Mouse (Mus musculus): ENCODE measurements at regions not wholly inside any gene's neighbourhood (a gene's known extent, or its start where the extent isn't known, plus 50 kb on each side); places are given as distances from the start of the nearest gene placed in this dataset.

DNA sequence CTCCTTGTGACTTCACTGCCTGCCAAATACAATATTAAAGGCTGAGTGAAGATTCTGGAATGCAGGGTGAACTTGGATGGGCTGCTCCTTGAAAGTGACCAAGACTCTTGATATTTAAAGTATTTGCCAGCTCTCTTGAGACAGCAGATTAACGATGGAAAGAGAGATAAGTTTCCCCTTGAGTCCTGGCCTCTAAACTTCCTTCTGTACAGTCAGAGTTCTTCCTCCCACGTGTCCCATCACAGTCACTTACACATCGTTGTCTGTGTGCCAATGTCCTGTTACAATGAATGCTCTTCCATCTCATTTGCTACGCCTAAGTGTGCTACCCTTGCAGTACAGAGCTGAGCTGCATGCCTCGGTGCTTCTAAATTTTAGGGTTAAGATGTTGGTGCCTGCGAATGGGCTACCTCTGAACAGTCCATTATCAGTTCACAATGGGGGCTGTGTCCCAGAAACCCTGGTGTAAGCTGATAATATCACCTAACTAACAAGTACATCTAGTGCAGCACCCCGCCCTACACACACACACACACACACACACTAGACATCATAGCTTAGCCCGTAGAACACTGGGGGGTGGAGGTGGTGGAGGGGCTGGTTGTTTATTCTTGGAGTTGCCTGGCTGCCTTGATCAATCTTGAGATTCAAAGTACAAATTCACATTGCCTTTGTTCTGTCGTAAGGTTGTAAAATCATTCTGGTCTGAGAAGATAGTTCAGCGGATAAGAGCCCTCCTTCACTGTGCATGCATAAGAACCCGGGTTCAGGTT lies 207.9 kb upstream of the Pgrmc2 start:
- no peak overlapping the region for H3K9ac ChIP-seq (ENCODE audit: low read depth, low read length)
- H3K9me3 ChIP-seq (replicated peaks; ENCODE audit: control insufficient read depth, low read length): no peaks in the 10 kb centered on the region
- no peak overlapping the region for H3K4me3 ChIP-seq (ENCODE audit: low read depth, low read length)
- H3K4me1 ChIP-seq (ENCODE audit: control insufficient read depth, low read depth, low read length): no peaks in the 10 kb centered on the region
- no peaks in the 10 kb centered on the region for H3K27me3 ChIP-seq (ENCODE audit: control insufficient read depth, insufficient read depth, low read depth, low read length)
- no peak overlapping the region for H3K4me2 ChIP-seq (ENCODE audit: low read depth, low read length)
- 62% methylated on average over 11 of the region's 11 CpGs for WGBS (ENCODE audit: insufficient replicate concordance)
- H3K27ac ChIP-seq (ENCODE audit: low read length): no peak overlapping the region
- ATAC-seq (ENCODE audit: low read depth): no peak
- H3K36me3 ChIP-seq (ENCODE audit: control insufficient read depth, insufficient read depth): no peaks in the 10 kb centered on the region

DNA sequence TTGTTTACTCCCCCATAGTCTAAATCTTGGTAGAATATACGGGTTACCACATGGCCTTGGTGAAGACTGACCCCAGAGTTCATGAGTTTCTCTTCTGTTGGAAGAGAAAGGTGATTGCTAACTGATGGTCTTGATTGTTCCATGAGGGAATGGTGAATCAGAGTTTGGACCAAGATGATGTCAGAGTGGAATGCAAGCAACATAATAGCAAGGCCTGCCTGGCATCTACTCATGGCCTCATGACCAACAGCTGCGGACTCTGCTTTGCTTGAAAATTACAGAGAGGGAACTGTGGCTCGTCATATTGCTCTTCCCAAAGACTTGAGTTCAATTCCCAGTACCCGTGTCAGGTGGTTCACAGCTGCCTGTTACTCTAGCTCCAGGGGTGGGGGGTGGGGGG lies 205.9 kb upstream of the Pgrmc2 start:
- Histone ChIP-seq H3K9ac (ENCODE audit: low read depth, low read length) (no peak overlapping the region), H3K27ac (ENCODE audit: low read length) (no peak overlapping the region), H3K27me3 (ENCODE audit: control insufficient read depth, insufficient read depth, low read depth, low read length) (no peaks in the 10 kb centered on the region), H3K36me3 (ENCODE audit: control insufficient read depth, insufficient read depth) (no peaks in the 10 kb centered on the region), H3K4me2 (ENCODE audit: low read depth, low read length) (no peak overlapping the region), H3K4me3 (ENCODE audit: low read depth, low read length) (no peak overlapping the region), H3K4me1 (ENCODE audit: control insufficient read depth, low read depth, low read length) (no peaks in the 10 kb centered on the region), H3K9me3 (replicated peaks; ENCODE audit: control insufficient read depth, low read length) (no peaks in the 10 kb centered on the region)
- no peak for ATAC-seq (ENCODE audit: low read depth)
- WGBS (ENCODE audit: insufficient replicate concordance): 59% methylated on average over 4 of the region's 4 CpGs

- Histone ChIP-seq H3K27ac (ENCODE audit: low read length) (no peak overlapping the region), H3K4me2 (ENCODE audit: low read depth, low read length) (no peak overlapping the region), H3K4me3 (ENCODE audit: low read depth, low read length) (no peak overlapping the region), H3K27me3 (ENCODE audit: control insufficient read depth, insufficient read depth, low read depth, low read length) (no peaks in the 10 kb centered on the region), H3K9me3 (replicated peaks; ENCODE audit: control insufficient read depth, low read length) (no peaks in the 10 kb centered on the region), H3K9ac (ENCODE audit: low read depth, low read length) (no peak overlapping the region), H3K4me1 (ENCODE audit: control insufficient read depth, low read depth, low read length) (no peaks in the 10 kb centered on the region), H3K36me3 (ENCODE audit: control insufficient read depth, insufficient read depth) (no peaks in the 10 kb centered on the region)
- 70% methylated on average over 4 of the region's 4 CpGs for WGBS (ENCODE audit: insufficient replicate concordance)
- ATAC-seq (ENCODE audit: low read depth): no peak
These were observed 205.2 kb upstream of the Pgrmc2 start for GRCm38 (mm10) chr3:41288066-41288465.

DNA sequence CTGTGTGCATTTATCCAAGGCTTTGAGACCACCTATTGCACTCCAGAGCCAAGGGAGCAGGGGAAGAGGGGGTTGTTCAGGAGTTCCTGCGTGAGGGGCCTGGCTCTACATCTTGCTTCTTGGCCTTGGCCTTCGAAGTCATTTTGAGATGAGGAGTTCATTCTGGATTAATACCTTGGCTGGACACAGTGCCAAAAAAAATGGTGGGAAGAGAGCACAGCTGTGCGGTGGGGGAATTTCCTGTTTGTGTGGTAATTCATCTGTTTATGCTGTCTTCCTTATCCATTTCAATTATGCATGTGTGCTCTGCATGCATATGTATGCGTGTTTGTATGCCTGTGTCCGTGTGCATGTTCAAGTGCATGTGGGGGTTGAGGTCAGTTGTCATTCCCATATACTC lies 202.5 kb upstream of the Pgrmc2 start:
- WGBS (ENCODE audit: insufficient replicate concordance): 61% methylated on average over 5 of the region's 5 CpGs
- Histone ChIP-seq H3K27me3 (ENCODE audit: control insufficient read depth, insufficient read depth, low read depth, low read length) (no peaks in the 10 kb centered on the region), H3K4me2 (ENCODE audit: low read depth, low read length) (no peak overlapping the region), H3K4me1 (ENCODE audit: control insufficient read depth, low read depth, low read length) (no peaks in the 10 kb centered on the region), H3K4me3 (ENCODE audit: low read depth, low read length) (no peak overlapping the region), H3K36me3 (ENCODE audit: control insufficient read depth, insufficient read depth) (no peaks in the 10 kb centered on the region), H3K9ac (ENCODE audit: low read depth, low read length) (no peak overlapping the region), H3K27ac (ENCODE audit: low read length) (no peak overlapping the region), H3K9me3 (replicated peaks; ENCODE audit: control insufficient read depth, low read length) (no peaks in the 10 kb centered on the region)
- no peak for ATAC-seq (ENCODE audit: low read depth)

GRCm38 (mm10) chr3:41284897-41285296 lies 202.1 kb upstream of the Pgrmc2 start:
- H3K9me3 ChIP-seq (replicated peaks; ENCODE audit: control insufficient read depth, low read length): no peaks in the 10 kb centered on the region
- peak; percentile 61 for ATAC-seq (ENCODE audit: low read depth)
- no peak overlapping the region for H3K4me3 ChIP-seq (ENCODE audit: low read depth, low read length)
- H3K27me3 ChIP-seq (ENCODE audit: control insufficient read depth, insufficient read depth, low read depth, low read length): no peaks in the 10 kb centered on the region
- no peaks in the 10 kb centered on the region for H3K36me3 ChIP-seq (ENCODE audit: control insufficient read depth, insufficient read depth)
- H3K9ac ChIP-seq (ENCODE audit: low read depth, low read length): no peak overlapping the region
- H3K4me1 ChIP-seq (ENCODE audit: control insufficient read depth, low read depth, low read length): no peaks in the 10 kb centered on the region
- H3K4me2 ChIP-seq (ENCODE audit: low read depth, low read length): no peak overlapping the region
- no peak overlapping the region for H3K27ac ChIP-seq (ENCODE audit: low read length)
- 11% methylated on average over 13 of the region's 13 CpGs for WGBS (ENCODE audit: insufficient replicate concordance)

GRCm38 (mm10) chr3:41282431-41283037 lies 199.7 kb upstream of the Pgrmc2 start:
- H3K27ac ChIP-seq (ENCODE audit: low read length): no peak overlapping the region

GRCm38 (mm10) chr3:41276096-41276495 lies 193.2 kb upstream of the Pgrmc2 start:
- H3K4me2 ChIP-seq (ENCODE audit: low read depth, low read length): no peak overlapping the region
- H3K4me3 ChIP-seq (ENCODE audit: low read depth, low read length): no peak overlapping the region
- no peak overlapping the region for H3K27ac ChIP-seq (ENCODE audit: low read length)
- WGBS (ENCODE audit: insufficient replicate concordance): 69% methylated on average over 9 of the region's 9 CpGs
- H3K9me3 ChIP-seq (replicated peaks; ENCODE audit: control insufficient read depth, low read length): no peaks in the 10 kb centered on the region
- H3K4me1 ChIP-seq (ENCODE audit: control insufficient read depth, low read depth, low read length): no peaks in the 10 kb centered on the region
- H3K9ac ChIP-seq (ENCODE audit: low read depth, low read length): no peak overlapping the region
- ATAC-seq (ENCODE audit: low read depth): no peak
- no peaks in the 10 kb centered on the region for H3K27me3 ChIP-seq (ENCODE audit: control insufficient read depth, insufficient read depth, low read depth, low read length)
- H3K36me3 ChIP-seq (ENCODE audit: control insufficient read depth, insufficient read depth): no peaks in the 10 kb centered on the region

More at GRCm38 (mm10) chr3:41282431-41283037, 199.7 kb upstream of the Pgrmc2 start:
- no peak overlapping the region for H3K9ac ChIP-seq (ENCODE audit: low read depth, low read length)
- H3K4me3 ChIP-seq (ENCODE audit: low read depth, low read length): no peak overlapping the region
- H3K27me3 ChIP-seq (ENCODE audit: control insufficient read depth, insufficient read depth, low read depth, low read length): no peaks in the 10 kb centered on the region
- no peak overlapping the region for H3K4me2 ChIP-seq (ENCODE audit: low read depth, low read length)
- WGBS (ENCODE audit: insufficient replicate concordance): 54% methylated on average over 8 of the region's 8 CpGs
- H3K4me1 ChIP-seq (ENCODE audit: control insufficient read depth, low read depth, low read length): no peaks in the 10 kb centered on the region
- no peak for ATAC-seq (ENCODE audit: low read depth)
- no peaks in the 10 kb centered on the region for H3K9me3 ChIP-seq (replicated peaks; ENCODE audit: control insufficient read depth, low read length)
- no peaks in the 10 kb centered on the region for H3K36me3 ChIP-seq (ENCODE audit: control insufficient read depth, insufficient read depth)

GRCm38 (mm10) chr3:41268516-41268915 lies 185.7 kb upstream of the Pgrmc2 start:
- Histone ChIP-seq H3K4me2 (ENCODE audit: low read depth, low read length) (no peak overlapping the region), H3K27me3 (ENCODE audit: control insufficient read depth, insufficient read depth, low read depth, low read length) (no peaks in the 10 kb centered on the region), H3K9me3 (replicated peaks; ENCODE audit: control insufficient read depth, low read length) (no peaks in the 10 kb centered on the region), H3K9ac (ENCODE audit: low read depth, low read length) (no peak overlapping the region), H3K36me3 (ENCODE audit: control insufficient read depth, insufficient read depth) (no peaks in the 10 kb centered on the region), H3K4me3 (ENCODE audit: low read depth, low read length) (no peak overlapping the region), H3K4me1 (ENCODE audit: control insufficient read depth, low read depth, low read length) (no peaks in the 10 kb centered on the region), H3K27ac (ENCODE audit: low read length) (no peak overlapping the region)
- 16% methylated on average over 4 of the region's 4 CpGs for WGBS (ENCODE audit: insufficient replicate concordance)
- no peak for ATAC-seq (ENCODE audit: low read depth)

- 75% methylated on average over 6 of the region's 6 CpGs for WGBS (ENCODE audit: insufficient replicate concordance)
- H3K4me3 ChIP-seq (ENCODE audit: low read depth, low read length): no peak overlapping the region
- no peak overlapping the region for H3K4me2 ChIP-seq (ENCODE audit: low read depth, low read length)
- no peak for ATAC-seq (ENCODE audit: low read depth)
- no peaks in the 10 kb centered on the region for H3K27me3 ChIP-seq (ENCODE audit: control insufficient read depth, insufficient read depth, low read depth, low read length)
- no peaks in the 10 kb centered on the region for H3K9me3 ChIP-seq (replicated peaks; ENCODE audit: control insufficient read depth, low read length)
- no peak overlapping the region for H3K9ac ChIP-seq (ENCODE audit: low read depth, low read length)
- H3K27ac ChIP-seq (ENCODE audit: low read length): no peak overlapping the region
- no peaks in the 10 kb centered on the region for H3K36me3 ChIP-seq (ENCODE audit: control insufficient read depth, insufficient read depth)
- H3K4me1 ChIP-seq (ENCODE audit: control insufficient read depth, low read depth, low read length): no peaks in the 10 kb centered on the region
These were observed 183.4 kb upstream of the Pgrmc2 start for GRCm38 (mm10) chr3:41266216-41266615.

Data from liver, embryonic 16.5 days (tissue).